22 mouse cellular contexts compared by ENCODE assay signal in genomic region chr7:72260766-72261655, GRCm38 (mm10). TPM values are rescaled to one million over a fixed set of nuclear protein-coding genes. Genes with fewer than 3 reads are reported as not detected.
DNase-seq lines count a peak whose midpoint lies in the region; ATAC-seq lines count a peak whose summit lies in the region.
"Had no signal": no experiment of that assay in that cellular context is flagged by ENCODE, and none has a peak within 500 bp of the region (broad histone marks: within the 10 kb centered on the region; RNA-seq: fewer than 3 reads in every experiment).

No protein-coding gene starts in this region.

- H3K36me3 ChIP-seq in lung, embryonic 16.5 days (ENCODE audit: control insufficient read depth, insufficient read depth, low read length) = no peaks in the 10 kb centered on the region
- H3K36me3 ChIP-seq: forebrain, embryonic 12.5 days; G1E; heart, embryonic 12.5 days; intestine, embryonic 15.5 days; liver, embryonic 13.5 days had no signal

- peak; percentile 94 for ATAC-seq in lung, embryonic 16.5 days (ENCODE audit: low read depth)
- ATAC-seq in monocyte, adult 5-6 weeks (replicated peaks; ENCODE audit: insufficient number of reproducible peaks, low FRiP score, low TSS enrichment, poor library complexity, severe bottlenecking) = peak; percentile 79
- ATAC-seq: intestine, embryonic 15.5 days had no signal

- H3K9me3 ChIP-seq in lung, embryonic 16.5 days (ENCODE audit: control insufficient read depth, low read length) = no peaks in the 10 kb centered on the region
- H3K9me3 ChIP-seq: forebrain, embryonic 12.5 days; heart, embryonic 12.5 days; intestine, embryonic 15.5 days; liver, embryonic 13.5 days; megakaryocyte, embryonic 14.5 days had no signal

- no peak overlapping the region for H3K4me3 ChIP-seq in lung, embryonic 16.5 days (ENCODE audit: low read length)
- H3K4me3 ChIP-seq: forebrain, embryonic 12.5 days; heart, embryonic 12.5 days; intestine, embryonic 15.5 days; left cerebral cortex, adult 2 months; liver, embryonic 13.5 days; megakaryocyte, embryonic 14.5 days; myocyte had no signal

- no peak overlapping the region for H3K9ac ChIP-seq in lung, embryonic 16.5 days (ENCODE audit: low read length)
- H3K9ac ChIP-seq: forebrain, embryonic 12.5 days; heart, embryonic 12.5 days; hindbrain, embryonic 14.5 days; intestine, embryonic 15.5 days; liver, embryonic 13.5 days had no signal

- no peak for DNase-seq in lung, postnatal 10 days
- peak; percentile 49 for DNase-seq in CD4-positive helper T cell, adult 2 months (ENCODE audit: low read depth, low spot score)
- DNase-seq in T-cell, adult 2 months (ENCODE audit: low spot score) = peak; percentile 63
- DNase-seq in adrenal gland, postnatal 14 days = no peak
- DNase-seq in adrenal gland, adult 2 months = no peak
- DNase-seq: cerebellum, adult 2 months; heart, adult 11 months; kidney, postnatal 36 days; left cerebral cortex, postnatal 4 days; liver, embryonic 13.5 days; midbrain, embryonic 14.5 days; retina, postnatal 1 day had no signal

- no peak overlapping the region for H3K4me2 ChIP-seq in lung, embryonic 16.5 days (ENCODE audit: low read depth, low read length)
- H3K4me2 ChIP-seq: forebrain, embryonic 12.5 days; heart, embryonic 12.5 days; hindbrain, embryonic 14.5 days; intestine, embryonic 15.5 days; liver, embryonic 13.5 days had no signal

- H3K4me1 ChIP-seq in lung, embryonic 16.5 days (replicated peaks; ENCODE audit: control insufficient read depth, insufficient read depth, low read length) = no peaks in the 10 kb centered on the region
- H3K4me1 ChIP-seq: forebrain, embryonic 12.5 days; heart, embryonic 12.5 days; intestine, embryonic 15.5 days; liver, embryonic 13.5 days had no signal

- 48% methylated on average over 8 of the region's 8 CpGs for WGBS in lung, embryonic 16.5 days

- H3K27ac ChIP-seq in lung, embryonic 16.5 days (ENCODE audit: low read length) = peak overlapping the region; percentile 90
- H3K27ac ChIP-seq: forebrain, embryonic 12.5 days; hindbrain, embryonic 14.5 days; intestine, embryonic 15.5 days; left cerebral cortex, adult 2 months; liver, embryonic 13.5 days had no signal

- H3K27me3 ChIP-seq in lung, embryonic 16.5 days (ENCODE audit: control insufficient read depth, insufficient read depth, low read depth, low read length) = no peaks in the 10 kb centered on the region
- H3K27me3 ChIP-seq: forebrain, embryonic 12.5 days; heart, embryonic 12.5 days; intestine, embryonic 15.5 days; liver, embryonic 13.5 days; megakaryocyte, embryonic 14.5 days had no signal

RNA-seq across cellular contexts. Expression of gene Mctp2, which starts 45.4 kb away (rescaled TPM):
- polyA plus RNA-seq in lung, embryonic 16.5 days (2015; fragmentation: Nextera tagmentation; extraction: Ambion mirVana) = 4.4 and 4.6 TPM in 2 replicates
- 18.9 to 54.3 TPM (median 21.2 TPM) in 3 replicates for total RNA-seq in monocyte, adult 5-6 weeks (2017)
- total RNA-seq in adrenal gland, postnatal 14 days (2021) = 2.1 and 3.0 TPM in 2 replicates
- under 1 TPM; 0.59 to 0.78 TPM for total RNA-seq in adrenal gland, adult 2 months (2021)
- polyA plus RNA-seq in adrenal gland, adult 2 months (2012; rRNA removed) = 0.31 and 1.1 TPM in 2 replicates
- polyA plus RNA-seq: G1E had no signal

Comparison
In these comparisons a context has a peak if more than half of its experiments do, and no peak if none do; other contexts are left out.
1. DNase-seq: peak in CD4-positive helper T cell, adult 2 months (single experiment) and T-cell, adult 2 months (single experiment); none in lung, postnatal 10 days (single experiment), adrenal gland, postnatal 14 days (single experiment) and adrenal gland, adult 2 months (single experiment).